Mouse (Mus musculus) stomach, postnatal 0 days (tissue): Measurements from ENCODE around the gene Rnf216. TPM values are rescaled to one million over a fixed set of nuclear protein-coding genes. Genes with fewer than 3 reads are reported as not detected.

Source experiments
- ATAC-seq: fragments of 200-750 bp; cut with Nextera tagmentation; 2 replicates; pipeline ENCODE4 v1.8.0; 2017; ENCODE audit not compliant: low FRiP score, low TSS enrichment
- DNase-seq: peaks from one replicate; pipeline ENCODE4 v3.0.0-alpha.2; 2016; ENCODE audit warnings: low spot score
- H3K27ac ChIP-seq: fragments of 300-500 bp; sonication (generic); replicated peaks from 2 replicates; pipeline ENCODE4 v1.5.1; 2014; ENCODE audit warnings: mild to moderate bottlenecking, control low read depth
- H3K27me3 ChIP-seq: fragments of 300-500 bp; sonication (generic); 2 replicates; pipeline ENCODE4 v1.6.1; 2014; ENCODE audit warnings: low read length; ENCODE audit not compliant: control insufficient read depth, insufficient read depth
- H3K36me3 ChIP-seq: fragments of 300-500 bp; sonication (generic); 2 replicates; pipeline ENCODE4 v1.6.1; 2014; ENCODE audit warnings: low read length, mixed read lengths; ENCODE audit not compliant: control insufficient read depth, insufficient read depth
- H3K4me1 ChIP-seq: fragments of 300-500 bp; sonication (generic); replicated peaks from 2 replicates; pipeline ENCODE4 v1.6.1; 2014; ENCODE audit warnings: antibody characterized with exemption; ENCODE audit not compliant: control insufficient read depth, insufficient read depth
- H3K4me2 ChIP-seq: fragments of 300-500 bp; sonication (generic); replicated peaks from 2 replicates; pipeline ENCODE4 v1.6.1; 2014; ENCODE audit warnings: low read depth, mild to moderate bottlenecking, control low read depth, moderate library complexity
- H3K4me3 ChIP-seq: fragments of 300-500 bp; sonication (generic); 2 replicates; pipeline ENCODE4 v1.5.1; 2014; ENCODE audit warnings: low read depth, low read length, control low read depth
- H3K9ac ChIP-seq: fragments of 300-500 bp; sonication (generic); 2 replicates; pipeline ENCODE4 v1.6.1; 2014; ENCODE audit warnings: mild to moderate bottlenecking, low read length, control low read depth, mixed read lengths
- H3K9me3 ChIP-seq: fragments of 300-500 bp; sonication (generic); 2 replicates; pipeline ENCODE4 v1.6.1; 2016; ENCODE audit warnings: low read length; ENCODE audit not compliant: control insufficient read depth
- CTCF ChIP-seq: IDR thresholded peaks from 2 replicates; pipeline ENCODE4 v1.5.1; 2016; ENCODE audit warnings: antibody characterized with exemption, low read depth, mild to moderate bottlenecking, moderate library complexity
- EP300 ChIP-seq: optimal IDR thresholded peaks from 2 replicates; pipeline ENCODE3; 2016; ENCODE audit warnings: antibody characterized with exemption
- WGBS: fragments of 180-500 bp; shearing (Covaris S2); extraction: QIAGEN DNeasy Blood & Tissue Kit; methylation state at CpG from one replicate; pipeline ENCODE4 v1.1.7; 2014; 5-methylcytosine and 5-hydroxymethylcytosine counted together
- polyA plus RNA-seq: library from polyadenylated mRNA; unstranded; fragments of >200 nt; fragmentation: Nextera tagmentation; extraction: Ambion mirVana; gene quantifications from 2 replicates; pipeline ENCODE4 v1.2.1, GENCODE M21; 2015

Gene Rnf216
- polyA plus RNA-seq, 1 experiment from 2014 or later = 15.4 TPM

DNA sequence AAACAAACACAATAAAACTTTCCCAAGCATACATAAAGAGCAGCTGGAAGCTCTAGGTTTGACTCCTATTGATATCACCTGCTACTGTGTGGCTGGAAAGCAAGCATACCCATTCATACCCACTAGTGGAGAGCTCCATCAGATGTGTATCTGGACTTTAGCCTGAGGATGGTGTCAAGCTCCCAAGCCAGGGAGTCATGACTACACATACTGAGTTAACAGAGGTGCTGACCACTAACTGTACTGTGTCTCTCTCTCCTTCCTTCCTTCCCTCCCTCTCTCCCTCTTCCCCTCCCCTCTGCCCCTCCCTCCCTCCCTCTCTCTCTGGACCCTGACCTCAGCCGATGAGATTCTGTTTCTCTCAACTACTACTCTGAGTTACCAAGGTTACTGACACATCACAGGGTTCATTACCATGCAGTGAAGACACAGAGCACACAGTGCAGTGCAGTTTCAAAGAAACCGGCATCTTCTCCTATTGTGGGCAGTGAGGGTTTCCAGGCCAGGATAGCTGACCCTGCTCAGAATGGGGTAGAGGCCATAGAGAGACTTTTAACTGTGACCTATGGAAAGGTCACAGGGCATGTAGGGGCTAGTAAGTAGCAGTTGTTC is 51.9 kb downstream of the Rnf216 start:
- H3K36me3 ChIP-seq = no peaks in the 10 kb centered on the region
- H3K27me3 ChIP-seq = no peaks in the 10 kb centered on the region
- H3K9me3 ChIP-seq = no peaks in the 10 kb centered on the region
- 63% methylated on average over 2 of the region's 2 CpGs for WGBS
- no peak for DNase-seq
- TF ChIP-seq CTCF = no peak
- TF ChIP-seq EP300 = no peak
- H3K4me2 ChIP-seq = no peak overlapping the region
- H3K4me3 ChIP-seq = no peak overlapping the region
- H3K27ac ChIP-seq = no peak overlapping the region
- H3K9ac ChIP-seq = no peak overlapping the region
- no peaks in the 10 kb centered on the region; the same call in 1 of the 2 replicates for H3K4me1 ChIP-seq
- ATAC-seq = peak; percentile 43; the same call in 1 of the 2 replicates

DNA sequence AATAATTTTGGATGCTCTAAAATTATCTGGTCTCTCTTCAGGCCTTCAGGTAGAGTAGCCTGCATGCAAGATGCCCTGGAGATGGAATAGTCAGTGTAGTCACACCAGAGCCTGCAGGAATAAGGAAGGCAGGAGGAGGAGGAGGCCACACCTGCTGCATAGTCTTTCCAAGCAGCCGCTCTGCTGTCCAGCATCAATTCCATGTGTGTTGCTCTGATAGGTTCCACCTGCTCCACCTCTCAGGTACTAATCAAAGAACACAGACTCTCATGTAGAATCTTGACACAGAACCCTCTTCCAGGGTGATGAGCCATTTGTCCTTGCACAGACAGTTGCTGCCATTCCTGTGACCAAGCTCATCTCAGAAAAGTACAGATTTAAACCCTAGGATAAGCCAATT is 52.8 kb downstream of the Rnf216 start:
- no peak for DNase-seq
- Histone ChIP-seq H3K9ac (no peak overlapping the region), H3K27me3 (no peaks in the 10 kb centered on the region), H3K36me3 (no peaks in the 10 kb centered on the region), H3K27ac (no peak overlapping the region), H3K4me3 (no peak overlapping the region), H3K4me2 (no peak overlapping the region), H3K9me3 (no peaks in the 10 kb centered on the region), H3K4me1 (no peaks in the 10 kb centered on the region; the same call in 1 of the 2 replicates)
- no peak for ATAC-seq
- 87% methylated on average over 1 of the region's 1 CpGs for WGBS
- TF ChIP-seq EP300 (no peak), CTCF (no peak)

GRCm38 (mm10) chr5:143059182-143059581 is 53.6 kb downstream of the Rnf216 start:
- H3K36me3 ChIP-seq = no peaks in the 10 kb centered on the region
- H3K9ac ChIP-seq = no peak overlapping the region; the same call in 1 of the 2 replicates
- TF ChIP-seq CTCF (no peak), EP300 (no peak)
- DNase-seq = no peak
- no peak overlapping the region for H3K4me2 ChIP-seq
- no peaks in the 10 kb centered on the region; the same call in 1 of the 2 replicates for H3K4me1 ChIP-seq
- H3K4me3 ChIP-seq = no peak overlapping the region
- no peaks in the 10 kb centered on the region for H3K9me3 ChIP-seq
- no peaks in the 10 kb centered on the region for H3K27me3 ChIP-seq
- peak; percentile 47; the same call in 1 of the 2 replicates for ATAC-seq
- peak overlapping the region; percentile 81 for H3K27ac ChIP-seq

DNA sequence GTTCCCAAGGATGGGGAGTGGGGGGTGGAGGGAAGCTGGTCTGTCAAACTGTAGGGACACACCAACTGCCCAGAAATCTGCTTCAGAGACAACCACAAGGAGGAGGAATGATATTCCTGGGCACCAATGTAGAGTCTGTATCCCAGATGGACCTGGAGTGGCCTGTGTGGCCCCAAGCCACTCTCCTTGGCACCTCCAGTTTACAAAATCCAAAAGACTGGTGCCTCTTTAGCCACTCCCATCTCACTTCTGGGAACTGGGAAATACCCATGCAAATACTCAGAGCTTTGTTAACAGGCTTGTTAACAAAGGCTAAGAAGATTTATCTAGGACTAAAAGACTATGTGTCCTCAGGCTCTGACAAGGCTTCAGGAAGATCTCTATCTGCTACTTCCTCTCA is 54.1 kb downstream of the Rnf216 start:
- Histone ChIP-seq H3K4me3 (no peak overlapping the region), H3K9me3 (no peaks in the 10 kb centered on the region), H3K27me3 (no peaks in the 10 kb centered on the region), H3K4me1 (no peaks in the 10 kb centered on the region; the same call in 1 of the 2 replicates), H3K9ac (no peak overlapping the region), H3K36me3 (no peaks in the 10 kb centered on the region), H3K27ac (peak overlapping the region; percentile 81), H3K4me2 (no peak overlapping the region)
- DNase-seq (no peak), ATAC-seq (no peak)
- TF ChIP-seq EP300 = no peak
- no peak for TF ChIP-seq CTCF

- Histone ChIP-seq H3K4me2 (no peak overlapping the region), H3K27me3 (no peaks in the 10 kb centered on the region), H3K9me3 (no peaks in the 10 kb centered on the region), H3K27ac (peak overlapping the region; percentile 81), H3K4me1 (no peaks in the 10 kb centered on the region; the same call in 1 of the 2 replicates), H3K4me3 (no peak overlapping the region), H3K9ac (no peak overlapping the region), H3K36me3 (no peaks in the 10 kb centered on the region)
- no peak for TF ChIP-seq CTCF
- no peak for TF ChIP-seq EP300
- DNase-seq = no peak
- WGBS = 17% methylated on average over 2 of the region's 2 CpGs
- no peak for ATAC-seq
These were observed 54.6 kb downstream of the Rnf216 start for GRCm38 (mm10) chr5:143058208-143058607.

DNA sequence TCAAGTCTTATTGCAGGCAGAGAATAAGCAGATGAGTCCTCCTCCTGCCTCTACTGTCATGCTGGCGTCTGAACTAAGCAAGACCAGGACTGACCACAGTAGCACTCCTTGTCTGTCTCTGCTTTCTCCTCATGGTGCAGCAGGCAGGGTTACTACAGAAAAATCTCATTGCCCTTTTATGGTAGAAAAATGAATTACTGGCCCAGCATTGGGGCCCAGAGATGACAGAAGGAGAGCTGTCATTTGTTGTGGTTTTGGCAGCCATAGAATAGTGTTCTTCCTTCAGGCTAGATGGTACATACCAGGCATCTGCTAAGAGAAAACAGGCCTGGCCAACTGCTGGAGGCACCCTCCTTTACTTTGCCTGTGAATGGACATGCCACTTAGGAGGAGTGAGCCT is 55.0 kb downstream of the Rnf216 start:
- Histone ChIP-seq H3K4me2 (no peak overlapping the region), H3K27ac (peak overlapping the region; percentile 81), H3K4me3 (no peak overlapping the region), H3K4me1 (no peaks in the 10 kb centered on the region; the same call in 1 of the 2 replicates), H3K36me3 (no peaks in the 10 kb centered on the region), H3K9me3 (no peaks in the 10 kb centered on the region), H3K27me3 (no peaks in the 10 kb centered on the region), H3K9ac (no peak overlapping the region)
- ATAC-seq = no peak
- TF ChIP-seq CTCF (no peak), EP300 (no peak)
- 63% methylated on average over 1 of the region's 1 CpGs for WGBS
- no peak for DNase-seq
